Mouse (Mus musculus) gastrocnemius, adult 8-10 months (tissue): ENCODE data around the gene Hras. TPM values are rescaled to one million over a fixed set of nuclear protein-coding genes. Genes with fewer than 3 reads are reported as not detected.
A peak's percentile ranks its signal among the peaks of the same experiment; 100 is the strongest.

ENCODE experiments used
- DNase-seq, 2 experiments: peaks; one replicate each; pipeline ENCODE4 v3.0.0; 2022; ENCODE audit warnings: low spot score in 2 of 2
- total RNA-seq, 4 experiments: library from RNA; stranded (reverse); gene quantifications; 2 replicates each; pipeline ENCODE4 v1.2.4; 2022

Gene Hras
- total RNA-seq, 4 experiments from 2014 or later = 112 to 158 (median 132) TPM

GRCm38 (mm10) chr7:141214310-141214709 is 20.5 kb upstream of the Hras start:
- DNase-seq = no peak

GRCm38 (mm10) chr7:141213605-141214235 is 19.9 kb upstream of the Hras start, which contains the start of gene Lmntd2:
Gene Lmntd2, minus strand, starts transcription at chr7:141214080.
- DNase-seq = no peak

DNA sequence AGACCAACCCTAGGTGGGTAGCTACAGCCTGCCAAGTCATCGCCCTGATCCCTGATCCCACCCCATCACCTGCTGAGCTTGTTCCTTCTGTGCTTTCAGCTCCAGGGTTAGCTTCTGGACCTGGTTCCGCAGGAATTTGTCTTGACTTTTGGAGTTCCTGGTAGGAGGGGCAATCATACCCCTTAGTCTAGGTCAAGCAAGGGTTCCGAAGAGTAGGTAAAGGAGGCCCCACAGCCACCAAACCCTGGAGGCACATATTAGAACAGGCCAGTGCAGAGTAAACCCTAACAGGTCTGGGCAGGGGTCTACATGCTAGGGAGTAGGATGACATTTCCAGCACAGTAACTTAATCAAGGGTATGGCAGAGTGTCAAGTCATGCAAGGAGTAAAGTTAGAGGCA is 19.3 kb upstream of the Hras start:
- no peak for DNase-seq

DNA sequence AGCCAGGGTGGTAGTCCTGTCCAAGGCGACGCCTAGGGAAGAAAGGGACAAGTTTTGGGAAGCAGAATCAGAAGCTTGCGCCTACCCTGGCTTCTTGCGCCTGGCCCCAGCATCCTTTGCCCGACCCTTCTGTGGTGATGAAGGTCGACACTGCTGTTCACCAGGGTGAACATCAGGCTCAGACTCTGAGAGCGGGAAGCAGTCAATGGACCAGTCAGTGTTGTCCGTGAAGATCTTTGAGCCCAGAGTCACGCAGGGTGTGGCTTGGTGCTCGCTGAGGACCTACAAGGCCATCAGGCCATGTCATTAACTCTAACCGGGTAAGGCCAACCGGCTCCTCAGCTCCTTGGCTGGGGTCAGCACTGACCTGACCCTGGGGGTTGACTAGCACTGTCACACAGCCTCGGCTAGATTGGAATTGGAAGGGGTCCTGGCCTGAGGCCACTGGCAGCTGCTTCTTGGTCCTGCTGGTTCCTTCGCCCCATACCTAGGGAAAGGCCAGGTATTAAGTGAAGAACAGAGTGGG is 16.9 kb upstream of the Hras start:
- no peak for DNase-seq

- DNase-seq = no peak
Measured at GRCm38 (mm10) chr7:141210137-141210536, 16.3 kb upstream of the Hras start.

DNA sequence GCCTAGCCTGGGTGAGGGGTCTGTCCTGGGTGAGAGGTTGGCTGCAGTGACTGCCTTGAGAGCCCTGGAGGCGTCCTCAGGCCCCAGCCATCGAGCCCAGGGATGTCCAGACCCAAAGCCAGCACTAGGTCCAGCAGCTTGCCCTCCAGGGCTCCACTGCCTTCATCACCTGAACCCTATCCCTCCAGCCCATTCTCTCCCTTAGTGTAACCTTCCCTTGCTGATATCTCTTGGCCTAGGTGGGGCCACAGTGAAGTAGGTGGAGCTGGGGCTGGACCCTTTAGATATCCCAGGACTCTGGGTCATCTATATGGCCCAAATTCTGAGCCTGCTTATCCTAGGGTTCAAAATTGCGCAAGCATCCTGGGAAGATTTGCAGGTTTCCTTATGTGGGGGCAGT is 15.7 kb upstream of the Hras start:
- DNase-seq = no peak

DNA sequence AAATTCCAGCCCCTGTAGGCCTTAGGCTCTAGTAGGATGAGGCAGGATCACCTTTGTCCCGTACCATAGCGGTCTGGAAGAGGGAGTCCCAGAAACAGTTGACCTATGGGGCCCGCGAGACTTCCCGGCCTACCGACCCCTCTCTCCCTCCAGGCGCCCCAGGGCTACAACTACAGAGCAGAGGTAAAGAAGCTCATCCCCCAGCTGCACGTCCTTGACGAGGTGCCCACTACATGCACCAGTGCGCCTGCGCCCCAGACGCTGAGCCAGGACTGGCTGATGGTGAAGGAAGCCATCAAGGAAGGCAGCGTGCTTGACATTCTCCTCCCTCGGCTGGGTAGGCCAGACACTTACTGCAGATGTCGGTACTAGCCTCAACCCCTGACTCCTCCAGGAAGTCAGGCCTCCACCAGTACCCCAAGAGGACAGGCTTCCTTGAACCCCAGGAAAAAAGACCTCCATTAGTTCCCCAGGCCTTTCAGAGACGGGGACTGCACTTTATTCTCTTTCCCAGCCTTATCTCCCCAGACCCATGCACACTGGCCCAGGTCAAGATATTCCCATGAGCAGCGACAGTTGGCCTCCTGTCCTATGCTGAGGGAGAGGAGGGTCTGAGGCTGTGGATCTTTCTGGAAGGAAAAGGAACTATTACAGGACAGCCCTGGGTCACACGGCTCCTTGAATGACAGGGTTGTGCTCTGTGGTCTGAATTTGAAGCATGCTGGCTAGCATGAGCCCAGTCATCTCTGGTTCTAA is 12.6 kb upstream of the Hras start:
- no peak for DNase-seq

GRCm38 (mm10) chr7:141205504-141205903 is 11.7 kb upstream of the Hras start:
- DNase-seq = no peak

DNA sequence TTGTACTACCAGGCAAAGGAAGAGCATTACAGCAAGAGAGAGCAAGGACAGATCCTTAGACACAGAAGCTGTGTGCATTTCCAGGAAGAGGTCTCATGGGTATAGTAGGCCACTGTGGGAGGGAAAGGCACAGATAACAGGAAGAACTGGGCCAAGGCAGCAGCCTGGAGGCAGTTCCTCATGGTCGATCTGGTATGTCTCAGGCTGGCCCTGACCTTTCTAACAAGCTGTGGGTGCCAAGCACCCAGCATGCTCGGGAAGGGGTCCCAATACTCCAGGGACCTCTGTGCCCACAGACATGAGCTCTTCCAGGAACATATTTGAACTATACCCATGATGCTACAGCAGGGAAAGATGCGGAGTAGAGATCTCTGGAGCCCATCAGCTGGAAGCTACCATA is 10.7 kb upstream of the Hras start:
- no peak for DNase-seq

DNA sequence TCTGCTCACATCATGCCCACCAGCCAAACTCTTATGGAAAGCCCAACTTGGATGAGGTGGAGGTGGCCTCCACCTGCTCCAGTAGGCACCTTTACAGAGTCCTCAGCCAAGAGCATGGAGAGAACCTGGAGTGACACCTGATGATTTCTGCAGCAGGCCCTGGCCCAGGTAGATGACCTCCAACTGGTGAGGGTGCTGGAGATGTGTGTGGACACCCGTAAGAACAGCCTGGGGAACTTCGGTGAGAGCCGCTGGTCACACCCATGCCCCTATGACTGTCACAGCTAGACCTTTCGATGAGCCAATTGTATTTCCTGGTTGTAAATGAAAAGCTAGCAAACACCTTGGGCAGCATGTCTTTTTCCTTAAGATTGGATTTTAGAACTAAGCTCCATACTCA is 4.3 kb upstream of the Hras start:
- no peak for DNase-seq

DNA sequence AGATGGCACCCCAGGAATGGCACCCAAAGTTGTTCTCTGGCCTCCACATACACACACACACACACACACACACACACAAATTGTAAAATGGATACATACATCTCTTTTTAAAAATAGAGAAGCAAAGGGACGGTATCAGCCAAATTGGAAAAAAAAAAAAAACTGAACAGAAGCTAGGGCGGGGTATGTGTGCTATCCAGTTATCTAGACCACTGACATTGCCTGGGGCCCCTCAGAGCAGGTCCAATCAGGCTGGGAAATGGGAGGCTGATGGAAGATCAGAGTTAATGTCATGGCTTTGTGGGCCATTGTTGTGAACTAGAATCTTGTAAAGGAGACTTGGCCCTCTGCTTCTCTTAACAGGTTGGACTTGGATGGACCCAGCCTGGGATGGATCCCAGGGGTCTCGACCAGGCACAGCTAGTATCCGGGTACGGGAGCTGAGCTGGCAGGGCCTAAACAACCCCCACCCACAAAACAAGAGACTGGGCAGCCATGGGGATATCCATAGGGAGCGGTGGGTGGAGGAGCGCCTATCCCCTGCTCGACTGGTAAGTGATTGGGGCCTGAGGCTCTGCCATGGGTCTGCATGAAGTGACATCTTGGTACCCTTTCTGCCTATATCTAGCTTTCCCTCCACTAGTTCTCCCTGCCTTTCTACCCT is 2.9 kb upstream of the Hras start:
- DNase-seq = no peak

GRCm38 (mm10) chr7:141195754-141196153 is 1.9 kb upstream of the Hras start:
- DNase-seq = no peak

DNA sequence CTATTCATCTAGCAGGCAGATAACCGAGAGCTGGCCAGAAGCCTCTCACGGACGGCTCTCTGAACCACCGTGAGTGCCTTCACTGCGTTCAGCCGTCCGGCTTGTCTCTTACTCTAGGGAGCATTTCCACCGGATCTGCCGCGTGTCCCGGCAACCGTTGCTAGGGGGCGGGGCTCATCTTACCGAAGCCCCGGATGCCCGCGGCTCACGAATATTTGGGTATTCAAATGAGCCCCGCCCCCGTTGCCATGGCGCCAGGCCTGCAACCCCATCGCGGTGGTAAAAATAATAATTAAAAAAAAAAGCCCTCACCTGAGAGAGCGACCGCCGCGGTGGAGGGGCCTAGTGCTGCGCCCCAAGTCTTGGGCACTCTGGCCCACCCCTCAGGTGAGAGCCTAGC is 1.0 kb upstream of the Hras start:
- DNase-seq = peak; percentile 65 to 72

GRCm38 (mm10) chr7:141194409-141194808 is 604 bp upstream of the Hras start:
- no peak for DNase-seq

GRCm38 (mm10) chr7:141193348-141193856 is 403 bp downstream of the Hras start:
- peak; percentile 10 to 30 for DNase-seq

DNA sequence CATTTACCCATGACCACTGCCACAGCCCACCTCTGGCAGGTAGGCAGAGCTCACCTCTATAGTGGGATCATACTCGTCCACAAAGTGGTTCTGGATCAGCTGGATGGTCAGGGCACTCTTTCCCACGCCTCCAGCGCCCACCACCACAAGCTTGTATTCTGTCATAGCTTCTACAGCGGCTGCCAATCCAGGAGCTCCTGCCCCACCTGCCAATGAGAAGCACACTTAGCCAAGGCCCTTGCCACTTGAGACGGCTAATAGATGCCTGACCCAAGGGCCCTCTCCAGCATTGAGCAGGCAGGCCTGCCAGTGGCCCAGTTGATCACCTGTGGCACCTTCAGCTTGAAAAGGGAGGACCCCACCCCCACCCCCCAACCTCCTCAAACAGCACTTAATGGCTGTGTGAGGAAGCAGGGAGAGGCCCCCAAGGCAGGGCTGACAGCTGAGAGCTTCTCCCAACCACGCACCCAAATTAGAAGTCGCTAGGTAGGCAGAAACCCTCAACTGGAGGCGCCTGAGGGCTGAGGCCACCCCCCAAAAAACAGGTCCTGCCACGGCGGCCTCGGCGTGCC is 943 bp downstream of the Hras start:
- peak in 1 of 2 experiments; percentile 42 for DNase-seq

- no peak for DNase-seq
Measured at GRCm38 (mm10) chr7:141191796-141192685, 1.8 kb downstream of the Hras start.

GRCm38 (mm10) chr7:141191036-141191435 is 2.8 kb downstream of the Hras start:
- DNase-seq = no peak

- DNase-seq = no peak
Measured at GRCm38 (mm10) chr7:141190220-141190619, 3.6 kb downstream of the Hras start.

- no peak for DNase-seq
Measured at GRCm38 (mm10) chr7:141188733-141189132, 5.1 kb downstream of the Hras start.

DNA sequence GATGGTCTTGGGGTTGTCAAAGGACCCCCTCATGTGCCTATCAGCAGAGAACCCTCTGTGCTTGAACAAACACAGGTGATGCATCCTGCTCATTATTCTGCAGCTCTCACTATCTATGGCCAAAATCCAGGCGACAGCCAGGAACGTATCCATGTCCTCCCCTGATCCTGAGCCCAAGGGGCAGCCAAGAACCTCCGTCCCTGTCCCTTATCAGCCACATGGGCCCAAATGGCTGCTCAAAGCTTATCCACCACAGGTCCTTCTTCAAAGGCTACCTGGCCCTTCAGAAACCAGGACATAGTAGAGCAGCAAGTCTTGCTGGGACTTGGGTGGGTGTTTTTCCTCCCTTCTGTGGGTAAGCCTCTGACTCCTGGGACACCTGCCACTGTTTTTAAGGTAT is 5.6 kb downstream of the Hras start:
- no peak for DNase-seq
